15 mouse cellular contexts compared by ENCODE assay signal in genomic region chr11:96305505-96306182, GRCm38 (mm10). TPM values are rescaled to one million over a fixed set of nuclear protein-coding genes. Genes with fewer than 3 reads are reported as not detected.
DNase-seq lines count a peak whose midpoint lies in the region; ATAC-seq and TF ChIP-seq lines count a peak whose summit lies in the region.
"Had no signal": no experiment of that assay in that cellular context is flagged by ENCODE, and none has a peak within 500 bp of the region (broad histone marks: within the 10 kb centered on the region; RNA-seq: fewer than 3 reads in every experiment).

No protein-coding gene starts in this region.

- no peaks in the 10 kb centered on the region for H3K4me1 ChIP-seq in embryonic fibroblast, embryonic 13.5 days (ENCODE audit: control insufficient read depth, insufficient read depth, low read length)
- H3K4me1 ChIP-seq in intestine, embryonic 15.5 days (replicated peaks), result peaks cover 52% of the 10 kb centered on the region
- H3K4me1 ChIP-seq in neural tube, embryonic 13.5 days (replicated peaks), result peaks cover 96% of the 10 kb centered on the region
- H3K4me1 ChIP-seq: liver, embryonic 15.5 days had no signal

- no peaks in the 10 kb centered on the region for H3K36me3 ChIP-seq in intestine, embryonic 15.5 days
- H3K36me3 ChIP-seq in neural tube, embryonic 13.5 days, result peaks cover 49% of the 10 kb centered on the region
- H3K36me3 ChIP-seq: heart, embryonic 15.5 days; liver, embryonic 15.5 days had no signal

- H3K4me3 ChIP-seq in embryonic fibroblast, embryonic 13.5 days (ENCODE audit: insufficient read depth, low read length), result peak overlapping the region; percentile 0; the same call in 1 of the 2 replicates
- H3K4me3 ChIP-seq in intestine, embryonic 15.5 days (replicated peaks), result peak overlapping the region; percentile 46
- H3K4me3 ChIP-seq in neural tube, embryonic 13.5 days, result peak overlapping the region; percentile 99

- peak overlapping the region; percentile 61 for H3K9ac ChIP-seq in intestine, embryonic 15.5 days
- H3K9ac ChIP-seq in neural tube, embryonic 13.5 days, result peak overlapping the region; percentile 100
- H3K9ac ChIP-seq: heart, embryonic 15.5 days; liver, embryonic 15.5 days had no signal

- H3K27ac ChIP-seq in embryonic fibroblast, embryonic 13.5 days (ENCODE audit: insufficient read depth, low read length), result peak overlapping the region; percentile 79
- H3K27ac ChIP-seq in intestine, embryonic 15.5 days, result peak overlapping the region; percentile 86
- H3K27ac ChIP-seq in neural tube, embryonic 13.5 days (replicated peaks), result peak overlapping the region; percentile 100
- H3K27ac ChIP-seq: heart, embryonic 15.5 days; liver, embryonic 15.5 days had no signal

- no peak for ATAC-seq in intestine, embryonic 15.5 days
- no peak for ATAC-seq in neural tube, embryonic 13.5 days (ENCODE audit: low read depth)
- ATAC-seq in megakaryocyte progenitor cell, adult 5-6 weeks (replicated peaks; ENCODE audit: poor library complexity), result no peak
- ATAC-seq: inflammation-experienced regulatory T-cells, adult 6 months had no signal

- H3K9me3 ChIP-seq in intestine, embryonic 15.5 days, result no peaks in the 10 kb centered on the region
- no peaks in the 10 kb centered on the region for H3K9me3 ChIP-seq in neural tube, embryonic 13.5 days
- H3K9me3 ChIP-seq: heart, embryonic 15.5 days; liver, embryonic 15.5 days had no signal

- H3K27me3 ChIP-seq in intestine, embryonic 15.5 days (replicated peaks), result peaks cover 20% of the 10 kb centered on the region
- no peaks in the 10 kb centered on the region for H3K27me3 ChIP-seq in neural tube, embryonic 13.5 days

- TF ChIP-seq CTCF in embryonic fibroblast, embryonic 13.5 days (IDR thresholded peaks at IDR 0.05; ENCODE audit: borderline replicate concordance, insufficient read depth, low read length), result no peak

- intact Hi-C loops in left cerebral cortex, postnatal 4 days (cut with DNase I), result loop anchor here (5.0 to 10.0 kb wide), 2 partner anchors 232 to 369 kb away; no protein-coding TSS in a partner anchor
- intact Hi-C loops in heart, postnatal 25 days (cut with DNase I), result no loop called here

- DNase-seq in kidney, adult 18-20 months, result peak; percentile 54
- no peak for DNase-seq in kidney, postnatal 36 days
- no peak for DNase-seq in left cerebral cortex, postnatal 4 days
- DNase-seq in heart, postnatal 25 days (ENCODE audit: low spot score), result no peak
- DNase-seq: cerebellum, postnatal 10 days had no signal

- peak overlapping the region; percentile 81 for H3K4me2 ChIP-seq in intestine, embryonic 15.5 days (replicated peaks)
- H3K4me2 ChIP-seq in neural tube, embryonic 13.5 days, result peak overlapping the region; percentile 96

- TF ChIP-seq POLR2A in embryonic fibroblast, embryonic 13.5 days (IDR thresholded peaks at IDR 0.05; ENCODE audit: low read depth, low read length), result no peak

- WGBS in intestine, embryonic 15.5 days, result 41% methylated on average over 6 of the region's 6 CpGs
- WGBS in neural tube, embryonic 13.5 days, result 10% methylated on average over 6 of the region's 6 CpGs

RNA-seq across cellular contexts. Expression of gene Hoxb5, which starts 2.5 kb away (rescaled TPM):
- polyA plus RNA-seq in embryonic fibroblast, embryonic 13.5 days (2011; ENCODE audit: insufficient read length, low read depth, missing spikeins), result 4.1 and 5.9 TPM in 2 replicates
- polyA plus RNA-seq in intestine, embryonic 15.5 days (2015; fragmentation: Nextera tagmentation; extraction: Ambion mirVana), result 27.2 and 31.3 TPM in 2 replicates
- 67.1 and 88.3 TPM in 2 replicates for polyA plus RNA-seq in neural tube, embryonic 13.5 days (2015; fragmentation: Nextera tagmentation; extraction: Ambion mirVana)
- total RNA-seq in left cerebral cortex, postnatal 4 days (2021), result not detected
- 0.07 and 0.44 TPM in 2 replicates for total RNA-seq in megakaryocyte progenitor cell, adult 5-6 weeks (2015)
- total RNA-seq in megakaryocyte progenitor cell, adult 5-6 weeks (2017), result 0.14 TPM in 1 of 2 replicates, not detected in the other
- under 1 TPM; 0.10 to 0.14 TPM for total RNA-seq in heart, postnatal 25 days (2021)
- total RNA-seq: layer of hippocampus, postnatal 25 days; megakaryocyte-erythroid progenitor cell, adult 5-6 weeks had no signal
- polyA plus RNA-seq: frontal cortex, adult 2 months; inflammation-experienced regulatory T-cells, adult 6 months had no signal

RNA-seq across cellular contexts. Expression of gene Hoxb4, which starts 12.4 kb away (rescaled TPM):
- 8.3 and 10.4 TPM in 2 replicates for polyA plus RNA-seq in embryonic fibroblast, embryonic 13.5 days (2011; ENCODE audit: insufficient read length, low read depth, missing spikeins)
- polyA plus RNA-seq in intestine, embryonic 15.5 days (2015; fragmentation: Nextera tagmentation; extraction: Ambion mirVana), result 2.8 and 3.2 TPM in 2 replicates
- 7.5 and 8.7 TPM in 2 replicates for polyA plus RNA-seq in neural tube, embryonic 13.5 days (2015; fragmentation: Nextera tagmentation; extraction: Ambion mirVana)
- not detected for total RNA-seq in left cerebral cortex, postnatal 4 days (2021)
- total RNA-seq in megakaryocyte progenitor cell, adult 5-6 weeks (2015), result 1.7 and 2.7 TPM in 2 replicates
- 1.5 and 2.2 TPM in 2 replicates for total RNA-seq in megakaryocyte progenitor cell, adult 5-6 weeks (2017)
- total RNA-seq in heart, postnatal 25 days (2021), result under 1 TPM; 0.57 to 0.59 TPM
- total RNA-seq: layer of hippocampus, postnatal 25 days had no signal
- polyA plus RNA-seq: frontal cortex, adult 2 months had no signal

RNA-seq across cellular contexts. Expression of gene Hoxb6, which starts 13.4 kb away (rescaled TPM):
- polyA plus RNA-seq in embryonic fibroblast, embryonic 13.5 days (2011; ENCODE audit: insufficient read length, low read depth, missing spikeins), result 9.6 and 14.1 TPM in 2 replicates
- polyA plus RNA-seq in intestine, embryonic 15.5 days (2015; fragmentation: Nextera tagmentation; extraction: Ambion mirVana), result 14.4 and 16.1 TPM in 2 replicates
- 171 and 174 TPM in 2 replicates for polyA plus RNA-seq in neural tube, embryonic 13.5 days (2015; fragmentation: Nextera tagmentation; extraction: Ambion mirVana)
- total RNA-seq in left cerebral cortex, postnatal 4 days (2021), result not detected
- not detected in 2 replicates for total RNA-seq in megakaryocyte progenitor cell, adult 5-6 weeks (2015)
- total RNA-seq in megakaryocyte progenitor cell, adult 5-6 weeks (2017), result 0.30 TPM in 1 of 2 replicates, not detected in the other
- not detected for total RNA-seq in heart, postnatal 25 days (2021)
- total RNA-seq: layer of hippocampus, postnatal 25 days; megakaryocyte-erythroid progenitor cell, adult 5-6 weeks had no signal
- polyA plus RNA-seq: frontal cortex, adult 2 months; inflammation-experienced regulatory T-cells, adult 6 months had no signal

RNA-seq across cellular contexts. Expression of gene Hoxb3, which starts 17.5 kb away (rescaled TPM):
- polyA plus RNA-seq in embryonic fibroblast, embryonic 13.5 days (2011; ENCODE audit: insufficient read length, low read depth, missing spikeins), result 19.1 and 21.9 TPM in 2 replicates
- polyA plus RNA-seq in intestine, embryonic 15.5 days (2015; fragmentation: Nextera tagmentation; extraction: Ambion mirVana), result 1.8 and 2.7 TPM in 2 replicates
- 12.8 and 14.7 TPM in 2 replicates for polyA plus RNA-seq in neural tube, embryonic 13.5 days (2015; fragmentation: Nextera tagmentation; extraction: Ambion mirVana)
- not detected for total RNA-seq in left cerebral cortex, postnatal 4 days (2021)
- 1.2 and 1.6 TPM in 2 replicates for total RNA-seq in megakaryocyte progenitor cell, adult 5-6 weeks (2015)
- 0.83 and 1.3 TPM in 2 replicates for total RNA-seq in megakaryocyte progenitor cell, adult 5-6 weeks (2017)
- under 1 TPM; 0.36 to 0.45 TPM for total RNA-seq in heart, postnatal 25 days (2021)
- total RNA-seq: layer of hippocampus, postnatal 25 days had no signal
- polyA plus RNA-seq: frontal cortex, adult 2 months had no signal

RNA-seq across cellular contexts. Expression of gene Hoxb7, which starts 19.2 kb away (rescaled TPM):
- polyA plus RNA-seq in embryonic fibroblast, embryonic 13.5 days (2011; ENCODE audit: insufficient read length, low read depth, missing spikeins), result 13.1 and 22.5 TPM in 2 replicates
- polyA plus RNA-seq in intestine, embryonic 15.5 days (2015; fragmentation: Nextera tagmentation; extraction: Ambion mirVana), result 10.7 and 12.4 TPM in 2 replicates
- polyA plus RNA-seq in neural tube, embryonic 13.5 days (2015; fragmentation: Nextera tagmentation; extraction: Ambion mirVana), result 124 and 125 TPM in 2 replicates
- not detected for total RNA-seq in left cerebral cortex, postnatal 4 days (2021)
- not detected in 2 replicates for total RNA-seq in megakaryocyte progenitor cell, adult 5-6 weeks (2015)
- total RNA-seq in megakaryocyte progenitor cell, adult 5-6 weeks (2017), result not detected in 2 replicates
- total RNA-seq in heart, postnatal 25 days (2021), result not detected
- total RNA-seq: layer of hippocampus, postnatal 25 days; megakaryocyte-erythroid progenitor cell, adult 5-6 weeks had no signal
- polyA plus RNA-seq: frontal cortex, adult 2 months; inflammation-experienced regulatory T-cells, adult 6 months had no signal

Comparison
In these comparisons a context has a peak if more than half of its experiments do, and no peak if none do; other contexts are left out.
1. H3K4me3 ChIP-seq: peak in every context shown above with its lines; median percentile 99 in neural tube, embryonic 13.5 days; 46 in intestine, embryonic 15.5 days; 0 in embryonic fibroblast, embryonic 13.5 days.